Mouse (Mus musculus) hindlimb bud, embryonic 11.5 days (tissue): ENCODE measurements around the gene Fbxo39.

ENCODE experiments used
- DNase-seq: peaks from one replicate; pipeline ENCODE4 v3.0.0-alpha.2; 2012; ENCODE audit warnings: low read depth, low spot score; ENCODE audit errors: extremely low spot score

Gene Fbxo39

DNA sequence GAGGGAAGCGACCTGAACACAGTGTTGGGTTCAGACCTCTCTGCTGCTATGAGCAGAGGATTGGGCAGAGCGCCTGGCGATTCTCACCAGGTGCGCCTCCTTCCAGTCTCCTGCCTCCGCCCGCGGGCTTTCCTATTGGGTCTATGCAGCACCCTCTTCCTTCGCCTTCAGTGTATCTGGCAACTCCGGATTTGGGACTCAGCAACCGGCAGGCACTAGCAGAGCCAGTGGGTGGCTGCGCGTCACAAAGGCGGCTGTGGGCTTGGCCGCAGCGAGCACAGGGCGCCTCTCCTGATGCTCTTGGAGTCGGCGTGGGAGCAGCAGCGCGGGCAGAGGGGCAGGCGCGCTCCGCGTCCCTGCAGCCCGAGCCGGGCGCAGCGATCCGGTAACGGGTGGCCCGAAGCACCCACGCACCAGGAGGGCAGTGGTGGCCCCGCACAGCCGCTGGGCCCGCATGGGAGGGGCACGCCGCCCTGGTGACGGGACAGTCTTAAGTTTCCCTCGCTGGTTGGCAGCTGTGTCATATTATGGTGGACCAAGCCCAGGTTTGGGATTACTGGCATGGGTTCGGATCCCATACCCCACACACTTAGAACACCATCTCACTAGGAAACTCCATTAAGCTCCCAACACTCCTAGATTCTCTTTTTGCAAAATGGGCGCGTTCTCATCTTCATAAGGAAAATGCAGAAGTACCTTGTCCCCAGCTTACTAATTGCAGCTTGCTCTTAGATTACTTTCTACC is at the start of gene Fbxo39:
TSS of gene Fbxo39 (plus strand) at position 294 of the 745 bp plus-strand sequence.
- DNase-seq: no peak

DNA sequence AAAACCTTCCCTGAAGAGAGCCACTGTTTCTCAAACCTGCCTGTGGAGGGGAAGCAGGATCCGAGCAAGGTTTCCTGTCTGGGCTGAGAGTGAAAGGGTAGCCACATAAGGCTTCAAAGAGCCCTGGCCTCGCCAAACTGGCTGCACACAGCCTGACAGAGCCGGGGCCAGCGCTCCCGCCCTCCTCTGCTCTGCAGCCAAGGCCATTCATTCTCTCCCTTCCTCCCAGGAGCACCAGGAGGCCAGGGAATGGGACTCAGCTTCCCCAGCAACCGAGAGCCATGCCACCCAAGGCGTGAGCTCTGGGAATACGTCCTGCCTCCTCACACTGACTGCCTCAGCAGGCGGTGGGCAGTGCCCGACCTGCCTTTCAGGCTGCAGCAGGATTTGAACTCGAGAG is 48.8 kb upstream of the Fbxo39 start:
- no peak for DNase-seq

DNA sequence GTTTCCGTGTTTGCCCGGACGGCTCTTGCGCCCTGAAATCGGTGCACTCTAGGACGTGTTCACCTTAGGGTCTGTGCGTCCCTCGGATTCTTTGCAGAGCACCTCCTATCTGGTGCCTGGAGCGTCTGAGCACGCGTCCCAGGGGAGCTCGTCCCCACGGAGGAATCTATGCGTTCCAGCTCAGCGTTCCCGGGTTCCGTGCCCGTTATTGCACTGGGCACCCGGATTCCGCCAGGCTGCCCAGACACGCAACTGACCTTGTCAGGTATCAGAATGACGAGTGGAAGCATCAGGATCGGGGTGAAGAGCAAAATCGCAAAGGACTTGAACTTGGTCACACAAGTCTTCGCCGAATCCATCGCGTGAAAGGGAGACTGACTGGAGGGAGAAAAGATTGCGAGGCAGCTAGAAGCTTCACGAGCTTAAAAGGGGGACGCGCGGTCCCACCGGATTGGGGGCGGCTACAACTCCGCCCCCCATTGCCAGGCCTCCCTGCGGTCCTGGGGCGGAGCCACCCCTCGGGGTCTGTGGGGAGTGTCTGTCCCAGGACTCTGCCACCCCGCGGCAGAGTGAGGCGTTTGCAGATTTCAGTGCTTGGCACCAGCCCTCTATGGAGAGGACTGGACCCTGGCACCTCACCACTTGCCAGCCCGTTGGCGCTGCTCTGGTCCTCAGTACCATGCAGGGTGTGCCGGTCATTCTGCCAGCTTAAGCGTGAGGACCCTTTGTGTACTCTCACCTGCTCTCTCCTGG is 47.9 kb upstream of the Fbxo39 start:
- DNase-seq: no peak

DNA sequence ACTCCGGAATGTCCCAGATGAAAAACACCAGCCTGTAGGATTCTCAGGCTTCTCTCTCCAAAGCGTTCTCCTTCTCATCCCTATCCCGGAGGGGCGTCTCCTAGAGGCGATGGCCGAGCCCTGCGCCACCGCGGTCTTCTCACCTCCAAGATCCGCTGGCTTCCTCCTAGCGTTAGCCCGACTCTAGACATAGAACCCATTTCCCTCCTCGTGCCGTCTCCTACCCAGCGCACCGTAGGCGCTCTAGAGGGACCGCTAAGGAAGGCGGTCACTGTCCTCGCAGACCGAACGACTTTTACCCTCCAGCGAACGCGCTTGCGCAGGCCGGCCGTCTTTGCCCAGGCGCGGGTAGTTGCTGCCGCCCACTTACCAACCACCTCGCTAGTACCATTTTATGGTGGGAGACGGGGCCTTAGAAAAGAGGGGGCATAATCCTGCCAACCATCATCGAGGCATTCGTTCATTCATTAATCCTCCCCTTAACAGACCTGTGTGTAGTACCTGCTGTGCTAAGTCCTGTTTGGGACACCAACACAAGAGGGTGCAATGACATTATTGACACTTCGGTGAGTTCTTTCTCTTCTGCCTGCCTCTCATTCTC is 47.2 kb upstream of the Fbxo39 start, which contains the start of gene Slc13a5:
TSS of gene Slc13a5 (minus strand) at position 263 of the 601 bp plus-strand sequence.
- no peak for DNase-seq

DNA sequence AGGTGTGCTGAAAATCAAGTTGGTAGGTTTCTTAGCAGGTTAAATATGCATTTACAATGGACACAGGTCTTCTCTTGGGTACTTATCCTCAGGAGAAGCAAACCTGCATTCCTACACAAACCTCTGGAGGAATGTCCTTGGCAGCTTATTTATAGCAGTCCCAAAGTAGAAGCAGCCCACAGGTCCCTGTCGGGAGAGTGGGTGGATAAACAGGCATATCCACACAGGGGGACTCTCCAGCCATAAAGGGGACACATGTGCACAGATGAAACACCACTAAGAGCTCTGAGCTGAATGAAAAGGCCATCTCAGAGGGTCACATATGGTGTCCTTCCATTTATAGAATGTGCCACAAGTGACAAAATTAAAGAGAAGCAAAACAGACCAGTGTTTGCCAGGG is 42.5 kb upstream of the Fbxo39 start:
- no peak for DNase-seq

DNA sequence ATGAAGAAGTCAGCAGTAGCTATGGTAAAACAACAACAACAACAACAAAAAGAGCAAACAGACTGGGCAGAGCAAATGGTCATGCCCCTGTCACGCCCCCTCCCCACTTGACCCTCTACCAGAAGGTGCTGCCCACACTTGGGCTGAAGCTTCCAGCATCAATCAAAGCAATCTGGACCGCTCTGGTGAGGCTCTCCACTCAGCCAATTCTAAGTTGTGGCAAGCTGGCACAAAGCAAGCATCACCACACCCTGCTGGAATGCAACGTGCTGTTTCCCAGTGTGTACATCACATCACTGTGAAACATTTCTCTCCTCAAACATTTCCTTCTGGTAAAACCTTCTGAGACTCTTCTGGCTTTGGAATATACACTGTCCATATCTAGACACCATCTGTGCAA is 40.9 kb upstream of the Fbxo39 start:
- no peak for DNase-seq

DNA sequence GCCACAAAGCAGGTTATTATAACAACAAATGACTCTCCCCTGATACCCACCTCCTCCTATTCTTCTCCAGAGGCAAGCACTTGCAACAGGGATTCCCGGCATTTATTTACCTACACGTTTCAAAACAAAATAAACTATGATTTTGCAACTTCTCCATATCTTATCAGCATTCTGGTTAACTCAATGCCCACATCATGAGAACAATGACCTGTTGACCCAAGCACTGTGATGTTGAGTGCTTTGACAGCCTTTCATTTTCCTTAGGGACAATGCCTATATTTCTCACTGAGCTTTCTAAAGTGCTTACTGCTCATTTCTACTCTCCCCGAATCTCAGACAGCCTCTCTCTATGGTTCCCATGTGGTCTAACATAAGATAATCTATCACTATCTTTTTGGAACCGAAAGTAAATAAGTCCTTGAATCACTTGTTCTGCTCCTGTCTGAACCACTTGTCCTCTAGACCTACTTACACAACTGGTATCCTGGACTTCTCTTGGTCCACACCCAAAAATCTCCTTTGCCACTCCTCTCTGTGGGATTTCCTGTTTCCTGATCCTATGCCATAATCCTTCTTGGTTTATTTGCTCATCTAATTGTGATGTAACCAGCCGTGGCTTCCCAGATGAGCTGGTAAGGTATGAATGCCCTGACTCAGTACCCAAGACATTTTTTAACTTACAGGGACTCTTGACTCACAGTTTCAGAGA is 32.9 kb upstream of the Fbxo39 start:
- DNase-seq: no peak

DNA sequence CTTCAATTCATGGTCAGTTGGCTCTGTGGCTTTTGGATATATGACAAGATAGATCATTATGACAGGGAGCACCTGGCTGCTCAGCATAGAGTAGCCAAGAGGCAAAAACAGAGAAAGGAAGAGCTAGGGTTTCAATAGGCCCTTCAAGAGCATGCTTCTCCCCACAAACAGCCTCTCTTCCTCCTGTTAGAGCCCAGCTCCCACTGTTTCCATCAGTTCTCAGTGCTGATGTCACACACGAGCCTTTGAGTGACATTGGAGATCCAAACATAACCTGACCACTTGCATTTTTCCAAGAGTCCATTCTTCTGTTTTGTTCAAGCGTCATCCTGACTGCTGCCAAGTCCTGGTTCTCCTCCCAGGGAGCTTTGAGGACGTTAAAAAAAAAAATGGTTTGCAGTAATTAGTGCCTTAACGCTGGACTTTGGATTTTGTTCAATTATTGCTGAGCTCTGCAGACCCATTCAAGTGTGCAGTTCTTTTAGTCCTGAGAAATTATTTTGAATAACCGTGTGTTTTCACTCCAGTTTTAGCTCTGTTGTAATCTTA is 32.3 kb upstream of the Fbxo39 start:
- no peak for DNase-seq

DNA sequence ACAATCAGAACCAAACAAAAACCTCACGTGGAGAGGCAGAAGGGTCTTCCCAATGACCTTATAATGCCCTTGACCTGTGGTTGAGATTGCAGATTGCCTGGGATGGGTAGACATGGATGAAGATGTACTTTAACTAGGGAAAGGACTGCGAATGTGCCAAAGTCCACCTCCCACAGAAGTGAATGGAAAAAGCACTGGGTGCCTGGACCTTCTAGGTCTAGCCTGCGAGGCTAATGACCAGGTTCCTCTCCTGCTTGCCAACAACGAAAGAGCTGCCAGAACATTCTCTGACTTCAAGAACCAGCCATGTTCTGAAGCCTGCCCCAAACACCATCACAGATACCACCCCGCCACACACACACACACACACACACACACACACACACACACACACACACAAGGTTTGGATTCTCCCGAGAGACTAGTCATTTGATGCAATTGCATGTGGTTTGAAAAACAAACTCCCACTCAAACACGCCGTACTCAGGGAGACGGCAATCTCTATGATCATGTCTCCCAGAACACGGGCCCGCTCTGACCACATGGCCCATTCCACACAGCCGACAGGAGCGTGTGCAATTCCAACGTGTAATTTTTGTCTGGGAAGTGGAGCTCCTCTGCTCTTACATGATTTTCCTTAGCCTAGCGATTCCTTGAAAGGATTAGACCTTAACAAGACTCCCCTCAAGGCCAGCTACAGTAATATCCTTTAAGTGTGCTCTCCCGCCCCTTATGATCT is 30.6 kb upstream of the Fbxo39 start:
- no peak for DNase-seq

DNA sequence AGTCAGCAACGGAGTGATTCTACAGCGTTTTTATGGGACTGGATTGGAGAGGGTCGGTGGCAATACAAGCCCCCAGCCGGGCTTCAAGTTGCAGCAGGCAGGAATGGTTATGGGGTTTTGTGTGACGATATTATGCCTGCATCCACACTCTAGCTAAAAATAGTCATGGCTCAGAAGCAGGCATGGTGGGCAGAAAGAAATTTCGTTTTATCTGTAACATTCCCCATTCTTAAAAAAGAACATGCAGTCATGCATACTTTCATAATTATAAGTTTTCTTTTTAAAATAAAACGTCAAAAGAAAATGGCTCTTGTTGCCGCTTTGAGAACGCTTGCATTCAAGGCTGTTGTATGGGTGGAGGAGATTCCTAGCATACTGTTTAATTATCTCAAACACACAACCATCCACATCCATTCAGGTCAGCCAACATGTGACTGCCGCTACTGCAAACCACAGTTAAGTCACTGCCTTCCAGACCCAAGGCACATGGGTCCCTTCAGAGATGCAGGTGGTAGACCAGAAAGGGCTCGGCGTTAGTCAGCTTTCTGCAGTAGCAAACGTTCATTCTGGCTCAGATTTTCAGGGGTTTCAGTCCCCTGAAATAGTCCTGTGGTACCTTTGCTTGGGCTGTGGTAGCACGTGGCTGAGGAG is 29.6 kb upstream of the Fbxo39 start:
- no peak for DNase-seq

DNA sequence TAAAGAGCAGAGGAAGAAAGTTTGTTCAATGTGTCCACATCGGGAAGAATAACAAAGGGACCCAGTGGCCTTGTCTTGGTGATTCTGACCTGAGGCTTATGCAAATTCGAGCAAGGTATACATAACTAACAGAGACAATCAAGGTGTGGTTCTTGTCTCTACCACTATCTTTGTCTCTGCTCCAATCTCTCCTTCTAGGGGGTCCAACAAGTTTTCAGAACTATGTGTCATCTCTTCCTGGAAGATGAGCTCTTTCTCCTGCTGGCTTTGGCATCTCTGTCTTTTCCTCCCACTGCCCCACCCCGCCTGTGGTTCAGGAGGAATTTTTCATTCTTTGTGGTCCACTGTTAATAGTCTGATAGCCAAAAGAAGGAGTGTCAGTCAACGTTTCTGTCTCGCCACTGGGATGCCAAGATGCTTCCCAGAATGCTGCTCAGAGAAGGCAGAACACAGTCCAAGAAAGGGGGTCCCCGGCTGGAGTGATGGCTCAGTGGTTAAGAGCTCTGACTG is 28.2 kb upstream of the Fbxo39 start:
- DNase-seq: no peak

DNA sequence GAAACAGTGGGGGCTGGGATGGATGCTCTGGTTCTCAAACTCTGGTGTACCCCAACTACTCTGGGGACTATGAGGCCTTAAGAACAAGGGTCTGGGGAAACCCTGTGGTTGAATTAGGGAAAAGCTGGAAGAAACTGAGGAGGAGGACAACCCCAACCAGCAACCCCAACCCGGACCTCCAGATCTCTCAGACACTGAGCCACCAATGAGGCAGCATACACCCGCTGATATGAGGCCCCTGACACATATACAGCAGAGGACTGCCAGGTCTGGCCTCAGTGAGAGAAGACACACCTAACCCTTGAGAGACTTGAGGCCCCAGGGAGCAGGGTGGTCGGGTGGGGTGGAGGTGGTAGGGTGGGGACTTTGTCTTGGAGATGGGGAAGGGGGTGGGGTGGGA is 27.6 kb upstream of the Fbxo39 start:
- no peak for DNase-seq

DNA sequence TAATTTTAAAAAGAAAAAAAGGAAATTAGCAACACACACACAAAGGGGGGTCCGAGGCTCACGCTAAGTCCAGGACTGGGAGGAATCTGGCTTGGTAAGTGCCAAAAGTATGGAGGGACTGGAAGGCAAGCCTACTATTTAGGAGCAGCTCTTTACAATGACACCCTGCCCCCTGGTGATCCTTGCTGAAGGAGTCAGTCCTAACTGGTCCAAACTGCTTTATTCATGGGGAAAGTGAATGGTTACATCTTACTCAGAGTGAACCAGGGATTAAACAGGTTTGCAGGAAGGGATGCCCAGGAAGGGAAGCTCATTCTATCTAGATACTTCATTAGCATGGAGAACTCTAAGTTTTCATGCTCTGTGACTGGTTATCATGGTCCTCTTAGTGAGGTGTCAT is 27.1 kb upstream of the Fbxo39 start:
- no peak for DNase-seq

DNA sequence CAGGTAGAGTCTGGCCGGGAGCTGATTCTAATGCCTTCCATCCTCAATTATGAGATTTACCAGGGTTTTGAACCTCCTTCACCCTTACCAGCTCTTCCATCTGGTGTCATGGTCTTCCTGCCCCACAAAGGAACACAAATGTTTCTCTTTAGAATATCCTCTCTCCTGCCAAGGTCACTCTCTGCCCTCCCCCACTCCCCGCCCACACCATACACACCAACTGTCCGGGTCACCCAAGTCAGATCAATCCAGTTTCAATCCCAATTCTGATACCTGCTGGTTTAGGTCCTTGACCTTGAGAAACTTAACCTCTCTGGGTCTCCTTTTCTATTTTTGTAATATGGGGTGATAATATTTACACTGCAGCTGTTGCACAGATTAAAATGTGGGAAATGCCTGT is 26.7 kb upstream of the Fbxo39 start:
- DNase-seq: no peak

DNA sequence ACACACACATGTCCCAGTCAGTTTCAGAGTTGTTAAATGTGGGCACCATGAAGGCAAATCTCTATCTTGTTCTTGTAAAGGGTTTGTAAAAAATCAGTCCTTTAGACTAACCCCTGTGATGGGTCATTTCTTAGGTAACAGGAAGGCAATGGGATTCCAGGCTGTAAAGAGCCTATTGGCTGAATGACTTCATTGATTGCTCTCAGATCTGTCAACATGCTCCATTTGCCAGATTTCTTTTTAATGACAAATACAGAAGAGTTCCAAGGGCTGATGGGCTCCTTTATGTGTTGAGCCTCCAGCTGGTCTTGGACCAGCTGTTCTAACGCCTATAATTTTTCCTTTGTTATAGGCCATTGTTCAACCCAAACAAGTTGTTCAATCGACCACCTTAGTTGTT is 21.1 kb upstream of the Fbxo39 start:
- no peak for DNase-seq

DNA sequence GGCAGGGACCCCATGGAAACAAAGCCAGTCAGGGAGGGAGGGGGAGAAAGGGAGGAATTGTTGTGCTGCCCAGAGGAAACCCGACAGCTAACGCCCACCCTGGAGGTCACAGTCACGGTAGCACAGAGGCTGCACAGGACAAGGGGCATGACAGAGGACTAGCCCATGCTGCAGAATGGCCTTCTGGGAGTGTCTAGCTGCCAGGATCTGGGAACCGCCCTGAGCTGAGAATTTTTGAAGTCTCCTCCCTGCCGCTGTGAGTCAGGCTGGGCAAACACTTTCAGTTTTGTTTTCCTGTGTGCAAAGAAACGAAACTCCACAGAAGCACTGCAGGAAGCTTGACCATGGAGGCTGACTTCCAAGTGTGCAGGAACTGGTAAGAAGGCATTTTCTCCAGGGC is 12.9 kb upstream of the Fbxo39 start, which contains the start of gene Xaf1:
TSS of gene Xaf1 (plus strand) at position 296 of the 400 bp plus-strand sequence.
- no peak for DNase-seq

DNA sequence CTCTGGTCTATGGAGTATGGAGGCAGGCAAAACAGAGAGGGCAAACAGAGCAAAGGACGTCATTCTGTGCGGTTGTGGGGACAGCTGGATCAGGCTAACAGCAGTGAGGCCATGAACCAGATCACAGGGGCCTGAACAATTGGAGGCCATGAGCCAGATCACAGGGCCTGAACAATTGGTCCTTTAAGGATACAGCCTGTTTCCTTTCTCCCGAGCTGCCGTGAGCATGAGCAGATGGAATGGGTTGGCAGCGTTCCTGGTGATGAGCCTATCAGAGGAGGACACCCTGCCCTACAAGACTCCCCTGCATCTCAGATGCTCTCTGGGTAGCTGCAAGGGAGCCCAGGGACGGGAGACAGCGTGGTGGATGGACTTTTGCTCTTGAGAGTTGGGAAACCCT is 12.0 kb upstream of the Fbxo39 start:
- no peak for DNase-seq

DNA sequence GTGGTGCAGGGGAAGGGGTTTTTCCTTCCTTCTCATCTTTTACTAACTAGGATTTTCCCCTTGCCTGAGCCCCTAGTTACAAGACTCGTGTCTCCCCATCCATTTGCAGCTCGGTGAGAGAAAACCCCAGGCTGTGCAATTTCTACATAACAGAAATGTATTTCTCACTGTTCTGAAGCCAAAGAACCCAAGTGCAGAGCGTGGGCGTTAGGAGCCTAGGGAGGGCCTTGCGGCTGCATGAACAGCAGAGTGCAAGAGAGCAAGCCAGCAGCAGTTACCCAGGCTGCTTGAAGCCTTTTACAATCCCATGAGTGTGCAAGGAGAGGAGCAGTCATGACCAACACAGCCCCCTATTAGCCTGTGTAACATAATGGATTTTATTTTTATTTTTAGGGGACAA is 6.8 kb upstream of the Fbxo39 start:
- no peak for DNase-seq

DNA sequence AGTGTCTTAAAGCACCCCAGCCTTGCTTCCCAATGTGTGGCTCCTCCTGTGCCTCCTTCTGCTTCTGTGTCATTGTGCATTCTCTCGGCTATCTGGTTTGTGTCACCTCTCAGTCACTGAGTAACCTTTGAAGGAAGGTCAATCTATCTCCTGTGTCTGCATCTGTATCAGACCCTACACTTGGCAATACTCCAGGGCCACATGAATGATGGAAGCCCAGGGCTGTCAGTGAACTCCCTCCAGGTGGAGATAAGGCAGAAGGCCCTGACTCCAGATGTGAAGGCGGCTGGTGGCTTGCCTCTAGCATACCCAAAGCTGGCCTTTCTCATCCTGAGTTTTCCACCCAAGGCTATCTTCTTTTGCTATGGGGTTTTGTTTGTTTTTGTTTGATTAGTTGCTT is 5.3 kb upstream of the Fbxo39 start:
- no peak for DNase-seq

DNA sequence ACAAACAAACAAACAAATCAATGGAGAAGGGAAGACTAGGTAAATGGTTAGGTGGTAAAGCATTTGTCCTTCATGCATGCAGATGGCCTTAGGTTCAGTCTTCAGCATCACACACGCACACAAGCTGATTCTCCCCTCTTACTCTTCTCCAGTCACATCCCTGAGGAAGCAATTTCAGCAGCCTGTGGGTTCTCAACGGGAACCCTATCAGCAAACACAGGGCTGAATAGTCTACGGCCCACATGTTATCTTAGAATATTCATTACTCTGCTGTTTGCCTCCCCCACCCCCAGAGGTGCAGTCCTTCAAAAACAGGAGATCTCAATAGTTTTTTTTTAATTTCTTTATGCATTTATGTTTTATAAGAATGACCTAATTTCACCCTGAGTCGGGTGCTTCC is 3.8 kb upstream of the Fbxo39 start:
- DNase-seq: no peak
